Mouse (Mus musculus) gastrocnemius, postnatal 4 days (tissue): Measurements from ENCODE around the gene Psmb9. TPM values are rescaled to one million over a fixed set of nuclear protein-coding genes. Genes with fewer than 3 reads are reported as not detected.
"Not testable (repeated sequence)": the region's sequence is repeated elsewhere in the genome, so short reads cannot be mapped to it uniquely, and the experiment has no call there.

Experiments used
- DNase-seq, 2 experiments: peaks; one replicate each; pipeline ENCODE4 v3.0.0; 2021 to 2022; ENCODE audit warnings: low spot score in 2 of 2, mixed read lengths in 2 of 2
- total RNA-seq, 2 experiments: library from RNA; stranded (reverse); gene quantifications; 2 replicates each; pipeline ENCODE4 v1.2.3; 2021

Gene Psmb9
- total RNA-seq, 2 experiments from 2014 or later: 1.6 to 4.1 TPM

DNA sequence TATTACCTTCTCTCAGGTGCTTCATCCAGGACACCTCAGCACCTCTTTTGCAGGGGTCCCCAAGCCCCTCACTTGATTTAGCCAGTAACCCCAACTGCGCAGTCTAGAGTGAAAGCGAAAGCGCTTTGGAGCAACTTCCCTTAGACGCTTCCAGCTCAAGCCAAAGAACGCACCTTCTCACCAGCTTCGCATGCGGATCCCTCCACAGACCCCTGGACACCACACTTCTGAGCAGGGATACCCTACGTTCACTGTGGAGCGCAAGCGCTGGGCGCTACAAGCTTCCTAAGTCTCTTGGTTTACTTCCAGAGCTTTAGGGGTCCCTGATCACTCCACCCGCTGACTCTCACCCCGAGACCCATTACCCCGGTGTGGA is 691 bp downstream of the Psmb9 start:
- no peak for DNase-seq

DNA sequence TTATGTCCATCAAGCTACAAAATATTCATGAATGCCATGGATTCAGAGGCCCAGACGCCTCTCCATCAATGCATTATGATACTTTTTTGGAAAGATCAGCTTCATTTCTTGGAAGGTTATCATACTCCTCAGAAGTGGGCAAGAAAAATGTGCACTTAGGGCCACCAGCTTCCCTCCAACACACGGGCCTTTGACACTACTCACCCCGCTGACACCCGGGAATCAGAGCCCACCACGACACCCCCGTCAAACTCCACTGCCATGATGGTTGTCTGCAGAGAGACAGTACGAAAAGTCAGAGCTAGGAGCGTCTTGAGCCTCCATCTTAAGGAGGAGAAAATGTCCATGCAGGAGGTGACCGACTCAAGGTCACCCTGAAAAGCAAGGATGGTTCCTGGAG is 2.0 kb downstream of the Psmb9 start:
- DNase-seq: no peak

DNA sequence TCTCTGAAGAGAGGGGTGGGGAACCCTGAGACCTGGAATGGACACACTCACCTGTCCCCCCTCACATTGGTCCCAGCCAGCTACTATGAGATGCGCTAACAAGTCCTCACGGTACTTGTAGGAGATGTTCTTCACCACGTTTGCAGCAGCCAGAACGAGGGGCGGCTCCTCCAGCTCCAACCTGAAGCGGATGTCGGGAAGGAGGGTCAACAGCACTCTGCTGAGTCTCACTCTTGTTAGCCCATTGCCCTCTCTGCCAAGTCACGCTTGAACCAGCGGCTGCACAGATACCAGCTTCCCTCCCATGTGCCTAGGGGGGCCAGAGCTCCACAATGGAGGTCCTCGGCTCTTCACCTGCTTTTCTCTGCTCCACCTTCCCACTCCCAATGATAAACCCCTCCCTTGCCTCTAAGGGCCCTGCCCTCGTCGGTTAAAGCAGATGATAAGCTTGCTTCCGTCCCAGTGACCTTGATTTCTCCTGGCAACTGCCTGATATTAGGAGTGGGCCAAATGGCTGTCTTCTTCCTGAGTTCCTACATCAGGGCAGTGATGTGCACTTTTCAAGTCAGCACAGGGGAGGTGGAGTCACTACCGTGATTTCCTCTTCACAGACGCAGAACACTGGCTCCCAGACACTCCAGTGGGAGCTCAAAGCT is 3.9 kb downstream of the Psmb9 start:
- no peak for DNase-seq

DNA sequence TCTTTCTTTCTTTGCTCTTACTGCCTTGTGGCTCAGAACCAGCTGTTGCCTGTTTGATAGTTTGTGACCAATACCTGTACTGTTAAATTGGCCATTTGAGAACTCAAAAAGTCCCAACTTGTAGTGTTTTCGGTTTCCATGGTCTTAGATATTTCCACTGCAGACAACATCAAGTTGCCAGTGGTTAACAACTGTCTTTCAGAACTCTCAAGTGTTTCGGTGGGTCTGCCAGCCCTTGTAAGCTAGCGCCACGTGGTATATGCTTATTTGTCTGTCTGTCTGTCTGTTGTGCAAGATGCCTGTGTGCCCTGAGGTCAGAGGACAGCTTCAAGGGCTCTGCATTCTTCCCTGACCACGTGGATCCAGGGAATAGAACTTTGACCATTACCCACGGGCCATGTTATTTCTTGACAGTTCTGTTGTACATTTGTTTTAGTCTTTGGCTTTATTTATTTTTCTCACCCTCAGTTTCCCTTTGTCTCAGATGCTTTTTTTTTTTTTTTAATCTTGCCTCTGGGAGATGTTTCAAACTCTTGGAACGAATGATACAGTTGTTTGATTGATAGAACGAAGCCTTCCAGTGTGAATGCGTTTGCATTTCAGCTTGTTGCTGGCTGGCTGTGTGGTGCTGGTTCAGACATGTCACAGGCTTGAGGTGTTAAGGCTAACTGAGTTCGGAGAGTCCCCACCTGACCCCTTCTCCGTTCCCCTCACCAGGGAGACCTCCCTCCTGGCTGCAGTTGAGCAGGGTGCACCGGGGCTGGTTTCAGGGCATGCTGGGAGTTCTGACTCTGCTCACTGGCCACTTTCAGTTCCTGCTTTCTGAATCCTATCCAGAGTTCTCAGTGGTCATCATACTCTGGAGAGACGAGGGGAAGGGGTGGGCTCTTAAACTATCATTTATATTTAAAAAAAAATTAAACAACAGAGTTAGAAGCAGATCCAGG is 7.4 kb downstream of the Psmb9 start:
- DNase-seq: no peak

DNA sequence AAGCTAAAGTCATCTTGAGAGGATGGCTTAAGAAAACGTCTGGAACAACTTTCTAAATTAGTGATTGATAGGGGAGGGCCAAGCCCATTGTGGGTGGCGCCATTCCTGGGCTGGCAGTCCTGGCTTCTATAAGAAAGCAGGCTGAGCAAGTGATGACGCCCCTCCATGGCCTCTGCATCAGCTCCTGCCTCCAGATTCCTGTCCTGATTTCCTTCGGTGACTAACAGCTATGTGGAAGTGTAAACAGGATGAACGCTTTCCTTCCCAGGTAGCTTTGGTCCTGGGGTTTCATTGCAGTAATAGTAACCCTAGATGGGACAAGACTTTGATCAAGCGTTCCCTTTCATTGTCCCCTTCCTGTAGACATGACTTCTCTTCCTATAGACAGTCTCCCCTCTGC is 8.5 kb downstream of the Psmb9 start:
- no peak for DNase-seq

DNA sequence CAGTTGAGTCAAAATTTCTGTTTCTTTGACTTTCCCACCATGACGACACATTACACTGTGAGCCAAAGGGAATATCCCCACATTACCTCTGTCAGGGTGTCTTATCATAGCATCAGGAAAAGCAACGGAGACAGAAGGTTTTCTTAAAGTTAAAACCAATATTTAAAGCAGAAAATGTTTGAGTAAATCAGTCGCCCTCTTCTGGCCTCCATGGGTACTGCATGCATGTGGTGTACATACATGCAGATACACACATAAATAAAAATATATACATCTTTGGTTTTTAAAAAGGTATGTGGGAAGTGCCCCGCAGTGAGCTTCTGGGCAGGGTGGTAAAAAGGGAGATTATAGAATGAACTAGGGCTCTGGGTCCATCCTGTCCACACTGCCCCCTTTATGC is 10.4 kb downstream of the Psmb9 start:
- DNase-seq: no peak

DNA sequence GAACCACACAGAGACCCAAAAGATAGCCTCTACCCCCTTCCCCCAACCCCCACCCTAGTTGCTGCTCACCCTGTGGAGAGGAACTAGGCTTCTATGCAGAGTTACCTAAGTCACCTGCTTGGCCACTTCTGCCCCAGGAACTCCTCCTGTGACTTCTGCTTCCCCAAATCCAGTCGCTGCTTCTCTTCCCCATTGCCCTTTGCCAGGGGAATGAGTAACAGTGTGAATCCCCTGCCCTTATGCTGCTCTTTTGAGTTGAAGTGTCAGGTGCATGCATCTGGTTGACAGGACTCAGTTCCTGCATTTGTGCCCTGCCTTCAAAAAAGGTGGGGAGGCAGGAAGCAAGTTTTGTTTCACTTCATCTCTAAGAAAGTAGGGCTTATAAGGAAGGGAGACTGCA is 13.5 kb downstream of the Psmb9 start:
- DNase-seq: no peak

DNA sequence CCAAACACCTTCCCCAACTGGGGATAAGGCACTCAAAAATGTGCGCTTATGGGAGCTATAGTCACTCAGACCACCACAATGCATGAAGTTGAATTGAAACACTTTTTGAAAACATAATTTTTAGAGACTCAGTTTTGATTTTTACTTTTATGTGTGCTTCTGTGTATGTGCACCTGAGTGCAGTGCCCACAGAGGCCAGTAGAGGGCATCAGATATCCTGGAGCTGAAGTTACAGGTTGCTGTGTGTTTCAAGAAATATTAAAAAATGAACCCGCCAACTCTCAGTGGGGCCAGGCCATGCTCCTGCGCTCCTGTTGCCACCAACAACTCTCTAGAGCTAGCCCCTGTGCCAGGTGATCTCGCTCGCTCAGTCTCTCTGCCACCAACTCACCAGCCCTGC is 15.0 kb downstream of the Psmb9 start:
- no peak for DNase-seq

DNA sequence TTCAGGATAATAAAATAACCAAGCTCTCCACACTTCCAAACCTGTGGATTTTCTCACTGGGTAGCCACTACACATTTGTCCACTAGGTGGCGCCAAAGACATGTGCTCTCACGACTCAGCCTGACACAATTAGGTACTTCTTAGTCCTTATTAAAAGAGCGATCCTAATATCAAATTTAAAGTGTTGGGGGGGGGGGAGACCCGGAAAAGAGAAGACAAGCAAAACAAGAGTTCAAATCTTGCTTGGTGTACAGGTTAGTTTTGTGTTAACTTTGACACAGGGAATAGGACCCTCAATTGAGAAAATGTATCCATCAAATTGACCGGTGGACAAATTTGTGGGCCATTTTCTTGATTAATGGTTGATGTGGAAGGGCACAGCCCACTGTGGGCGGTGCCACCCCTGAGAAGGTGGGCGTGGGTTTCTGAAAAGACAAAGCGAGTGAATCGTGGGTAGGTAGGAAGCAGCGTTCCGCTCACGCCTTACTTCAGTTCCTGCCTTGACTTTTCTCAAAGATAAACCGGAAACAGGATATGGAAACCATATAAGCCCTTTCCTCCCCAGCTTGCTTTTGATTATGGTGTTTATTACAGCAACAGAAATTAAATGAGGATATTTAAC is 16.6 kb downstream of the Psmb9 start:
- peak; percentile 66 to 71 for DNase-seq

DNA sequence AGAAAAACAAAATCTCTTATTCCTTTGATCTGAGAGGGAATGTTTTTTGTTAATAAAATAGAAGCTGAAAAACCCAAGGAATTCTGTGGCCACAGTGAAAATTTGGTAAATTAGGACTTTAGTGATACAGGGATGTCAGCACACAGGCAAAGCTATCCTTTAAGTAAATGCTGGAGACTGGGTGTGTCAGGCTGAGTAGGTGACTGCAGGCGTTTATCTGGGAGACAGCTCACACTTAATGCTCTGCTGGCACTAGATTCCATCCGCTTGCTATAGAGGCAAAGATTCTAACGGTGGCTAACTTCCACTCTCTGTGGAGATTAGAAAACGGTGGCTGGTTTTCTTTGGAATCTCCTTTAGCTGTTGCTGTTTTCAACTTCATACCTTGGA is 17.1 kb downstream of the Psmb9 start:
- DNase-seq: no peak

DNA sequence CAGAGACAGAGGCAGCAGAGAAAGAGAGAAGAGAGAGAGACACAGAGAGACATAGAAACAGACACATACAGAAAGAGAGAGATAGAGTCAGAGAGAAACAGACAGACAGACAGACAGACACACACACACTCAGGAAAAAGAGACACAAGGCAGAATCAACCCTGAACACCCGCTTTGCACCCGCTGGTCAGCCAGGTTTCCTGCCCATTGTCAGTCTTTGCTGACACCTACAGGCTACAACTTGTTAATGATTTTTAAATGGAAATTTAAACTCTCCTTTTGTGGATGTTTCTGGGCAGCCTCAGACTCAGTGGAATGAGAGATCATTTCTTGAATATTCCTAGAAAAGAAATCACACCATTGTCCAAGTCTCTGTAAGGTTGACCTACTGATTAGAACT is 18.3 kb downstream of the Psmb9 start:
- peak in 1 of 2 experiments; percentile 37 for DNase-seq

DNA sequence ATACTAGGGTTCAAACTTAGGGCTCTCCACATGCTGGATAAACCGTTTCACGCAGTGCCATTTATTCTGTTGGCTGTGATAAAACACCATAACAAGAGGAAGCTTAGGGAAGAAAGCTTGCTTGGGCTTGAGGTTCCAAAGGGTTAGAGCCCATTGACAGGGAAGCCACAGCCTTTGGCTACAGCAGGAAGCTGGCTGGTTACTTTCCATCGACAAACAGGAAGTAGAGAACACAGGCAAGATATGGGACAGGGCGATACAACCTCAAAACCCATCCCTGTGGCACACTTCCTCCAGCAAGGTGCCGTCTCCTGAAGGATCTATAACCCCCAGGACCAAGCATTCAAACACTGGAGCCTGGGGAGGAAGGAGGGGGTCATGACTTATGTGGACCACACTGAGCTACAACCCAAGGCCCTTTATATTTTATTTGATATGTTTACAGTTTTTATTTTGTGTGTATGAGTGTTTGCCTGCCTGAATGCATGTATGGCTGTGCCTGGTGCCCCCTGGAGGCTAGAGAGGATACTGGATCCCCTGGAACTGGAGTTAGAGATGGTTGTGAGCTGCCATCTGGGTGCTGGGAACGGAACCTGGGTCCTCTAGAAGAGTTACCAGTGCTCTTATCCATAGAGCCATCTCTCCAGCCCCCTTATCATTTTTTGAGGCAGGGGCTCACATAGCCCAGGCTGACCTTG is 22.4 kb downstream of the Psmb9 start:
- DNase-seq: no peak

DNA sequence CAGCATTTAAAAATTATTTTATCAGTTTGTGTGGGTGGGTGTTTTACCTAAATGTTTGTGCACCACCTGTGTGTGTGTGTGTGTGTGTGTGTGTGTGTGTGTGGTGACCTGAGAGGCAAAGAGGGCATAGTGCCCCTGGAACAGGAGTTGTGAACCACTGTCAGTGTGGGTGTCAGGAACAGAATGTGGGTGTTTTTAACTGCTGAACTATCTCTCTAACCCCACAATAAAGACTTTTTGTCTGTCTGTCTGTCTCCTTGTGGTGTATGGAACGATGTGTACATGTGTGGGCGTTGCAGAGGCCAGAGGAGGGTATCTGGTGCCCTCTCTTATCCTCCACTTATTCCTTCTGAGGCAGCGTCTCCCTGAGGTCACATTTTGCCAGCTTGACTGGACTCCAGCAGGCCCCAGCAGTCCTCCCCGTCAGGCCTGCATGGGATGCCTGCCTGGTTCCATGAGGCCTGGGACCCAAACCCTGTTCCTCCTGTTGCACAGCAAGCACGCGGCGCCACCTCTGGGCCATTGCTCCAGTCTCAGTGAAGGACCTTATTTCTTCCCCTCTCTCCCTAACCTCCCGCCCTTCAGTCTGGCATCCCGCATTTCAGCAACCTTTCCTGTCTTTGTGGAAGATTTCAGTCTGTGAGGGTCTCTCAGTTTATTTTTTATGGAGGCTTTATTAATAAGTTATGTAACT is 23.2 kb downstream of the Psmb9 start:
- DNase-seq: no peak

DNA sequence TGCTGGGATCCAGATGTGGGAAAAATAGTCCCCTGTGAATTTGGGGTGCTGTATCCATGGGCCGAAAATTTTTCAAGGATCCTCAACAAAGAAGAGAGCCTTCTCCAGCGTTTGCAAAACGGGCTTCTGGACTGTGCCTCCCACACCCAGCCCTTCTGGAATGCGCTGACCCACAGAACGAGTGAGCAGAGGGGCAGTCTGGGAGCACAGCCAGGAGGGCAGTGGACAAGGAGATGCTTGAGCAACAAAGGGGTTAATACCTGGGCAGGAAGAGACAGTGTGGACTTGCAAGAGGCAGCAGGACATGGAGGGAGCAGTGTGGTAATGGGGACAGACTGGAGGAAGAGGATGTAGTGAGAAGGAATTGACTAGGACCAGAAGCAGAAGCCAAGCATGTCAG is 32.0 kb downstream of the Psmb9 start:
- no peak for DNase-seq

DNA sequence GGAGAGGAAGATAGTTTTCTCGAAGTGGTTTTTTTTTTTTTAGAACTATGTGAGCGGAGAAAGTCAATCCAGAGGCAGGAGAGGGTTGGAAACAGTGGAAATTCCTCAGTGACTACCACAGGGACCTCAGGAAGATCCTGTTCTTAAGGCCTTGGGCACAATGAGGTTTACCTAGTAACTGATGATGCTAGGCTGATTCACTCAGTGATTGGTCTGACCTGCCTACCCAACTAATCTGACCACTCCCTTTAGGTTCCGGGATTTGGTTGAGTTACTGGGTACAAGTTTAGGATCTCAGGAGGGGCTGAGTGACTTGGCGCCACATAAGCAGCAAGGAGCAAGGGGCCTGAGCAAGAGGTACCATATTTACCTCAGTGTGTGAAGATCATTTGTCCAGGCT is 34.6 kb downstream of the Psmb9 start, which contains the start of gene H2-DMb1:
TSS of gene H2-DMb1 (plus strand) at position 150 of the 400 bp plus-strand sequence.
- no peak for DNase-seq

DNA sequence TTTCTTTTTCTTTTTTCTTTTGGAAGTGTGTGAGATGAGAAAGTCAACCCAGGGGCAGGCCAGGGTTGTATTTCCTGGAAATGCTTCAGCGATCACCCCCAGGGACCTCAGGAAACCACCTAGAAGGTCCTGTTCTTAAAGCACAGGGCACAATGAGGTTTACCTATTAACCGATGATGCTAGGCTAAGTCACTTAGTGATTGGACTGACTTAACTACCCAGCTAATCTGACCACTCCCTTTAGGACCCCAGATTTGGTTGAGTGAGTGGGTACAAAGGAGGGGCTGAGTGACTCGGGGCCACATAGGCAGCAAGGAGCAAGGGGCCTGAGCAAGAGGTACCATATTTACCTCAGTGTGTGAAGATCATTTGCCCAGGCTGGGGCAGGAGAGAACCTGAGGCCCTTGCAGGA is 42.6 kb downstream of the Psmb9 start:
- no peak for DNase-seq

DNA sequence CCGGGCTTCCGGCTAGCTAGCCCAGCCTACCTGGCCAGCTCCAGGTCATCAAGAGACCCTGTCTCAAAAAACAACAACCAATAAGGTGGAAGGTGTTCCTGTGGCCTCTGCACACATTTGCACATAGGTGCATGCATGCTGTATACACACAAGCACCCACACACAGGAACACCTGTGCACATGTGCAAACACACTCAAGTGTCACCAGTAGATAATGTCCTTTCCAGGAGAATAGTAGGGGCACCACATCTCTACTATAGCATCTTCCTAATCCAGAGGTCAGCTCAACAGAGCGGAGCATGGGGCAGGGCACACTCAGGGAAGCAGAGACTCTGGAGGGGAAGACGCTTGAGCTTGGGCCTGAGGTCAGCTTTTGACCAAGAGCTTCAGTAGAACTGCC is 43.3 kb downstream of the Psmb9 start:
- DNase-seq: not testable (repeated sequence)

DNA sequence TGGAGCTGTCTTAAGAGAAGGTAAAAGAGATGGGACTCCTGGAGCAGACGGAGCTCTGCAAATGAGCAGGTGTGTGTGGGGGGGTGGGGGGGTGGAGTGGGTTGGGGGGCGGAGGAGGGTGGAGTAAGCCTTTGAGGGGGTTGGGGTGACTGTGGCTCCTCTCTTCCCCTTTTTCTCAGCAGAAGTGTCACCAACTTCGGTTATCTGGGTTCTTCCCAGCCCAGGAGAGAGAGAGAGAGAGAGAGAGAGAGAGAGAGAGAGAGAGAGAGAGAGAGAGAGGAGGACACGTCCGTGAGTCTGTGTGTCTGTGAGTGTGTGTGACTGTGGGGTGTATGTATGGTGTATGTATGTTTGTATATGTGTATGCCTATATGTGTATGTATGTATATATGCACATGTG is 44.1 kb downstream of the Psmb9 start:
- DNase-seq: no peak

DNA sequence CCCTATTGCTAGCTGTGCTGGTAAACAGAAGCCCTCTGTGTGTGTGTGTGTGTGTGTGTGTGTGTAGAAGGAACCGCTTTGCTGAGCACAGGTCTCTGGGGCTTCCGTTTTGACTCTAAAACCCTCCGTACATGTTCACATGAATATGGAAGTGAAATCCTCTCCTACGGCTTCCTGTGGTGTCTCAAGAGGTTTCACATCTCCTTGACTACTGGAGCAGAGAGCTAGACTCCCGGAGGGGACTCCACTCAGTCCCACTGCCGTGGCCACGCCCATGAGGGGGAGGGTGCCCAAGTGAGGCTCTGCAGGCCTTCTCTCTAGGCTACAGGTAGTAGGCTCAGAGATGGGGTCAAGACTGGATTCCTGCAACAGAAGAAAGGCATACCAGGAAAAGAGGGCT is 44.5 kb downstream of the Psmb9 start, which contains the start of gene H2-DMb2:
TSS of gene H2-DMb2 (plus strand) at position 275 of the 400 bp plus-strand sequence.
- peak in 1 of 2 experiments; percentile 45 for DNase-seq

DNA sequence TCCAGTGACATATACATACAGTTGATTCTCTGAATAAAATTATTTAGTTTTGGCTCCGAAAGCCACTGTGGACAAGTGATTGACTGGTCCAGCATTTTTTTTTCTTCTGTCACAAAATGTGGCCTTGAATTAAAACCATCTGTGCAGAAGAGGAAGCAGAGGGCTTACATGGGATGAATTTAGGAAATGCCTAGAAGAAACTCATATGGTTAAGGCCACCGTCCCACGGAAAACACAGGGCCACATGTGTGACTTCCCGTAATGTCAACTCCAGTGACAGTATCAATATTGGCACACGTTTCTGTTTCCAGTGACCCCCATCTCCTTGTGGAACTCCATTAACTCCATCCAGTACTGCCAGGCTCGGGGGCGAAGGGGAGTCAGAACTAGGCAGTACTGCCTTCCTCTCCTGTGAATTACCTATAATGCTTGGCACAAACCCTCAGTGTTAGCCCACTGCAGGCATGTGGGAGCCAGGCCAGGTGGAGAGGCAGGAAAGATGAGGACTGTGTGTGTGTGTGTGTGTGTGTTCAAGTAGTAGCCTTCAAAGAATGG is 45.0 kb downstream of the Psmb9 start:
- no peak for DNase-seq
